Mouse (Mus musculus) embryonic stem cell, embryonic (primary cell): ENCODE measurements around the gene 6430550D23Rik.

Experiments
- CTCF ChIA-PET, 4 experiments: fragments of 300-600 bp in 2 of 4; fragments of 350-600 bp in 2 of 4; sonication (Branson Sonifier 250); formaldehyde crosslinking; loops; one replicate each; lab custom pipeline; 2022; ENCODE audit warnings: inconsistent platforms in 2 of 4; lab: Charles Lee
- POLR2A ChIA-PET, 4 experiments: fragments of 300-600 bp in 2 of 4; fragments of 350-600 bp in 2 of 4; sonication (Branson Sonifier 250); formaldehyde crosslinking; loops; one replicate each; lab custom pipeline; 2022; ENCODE audit warnings: antibody characterized with exemption in 4 of 4, inconsistent platforms in 1 of 4; lab: Charles Lee

Gene 6430550D23Rik

DNA sequence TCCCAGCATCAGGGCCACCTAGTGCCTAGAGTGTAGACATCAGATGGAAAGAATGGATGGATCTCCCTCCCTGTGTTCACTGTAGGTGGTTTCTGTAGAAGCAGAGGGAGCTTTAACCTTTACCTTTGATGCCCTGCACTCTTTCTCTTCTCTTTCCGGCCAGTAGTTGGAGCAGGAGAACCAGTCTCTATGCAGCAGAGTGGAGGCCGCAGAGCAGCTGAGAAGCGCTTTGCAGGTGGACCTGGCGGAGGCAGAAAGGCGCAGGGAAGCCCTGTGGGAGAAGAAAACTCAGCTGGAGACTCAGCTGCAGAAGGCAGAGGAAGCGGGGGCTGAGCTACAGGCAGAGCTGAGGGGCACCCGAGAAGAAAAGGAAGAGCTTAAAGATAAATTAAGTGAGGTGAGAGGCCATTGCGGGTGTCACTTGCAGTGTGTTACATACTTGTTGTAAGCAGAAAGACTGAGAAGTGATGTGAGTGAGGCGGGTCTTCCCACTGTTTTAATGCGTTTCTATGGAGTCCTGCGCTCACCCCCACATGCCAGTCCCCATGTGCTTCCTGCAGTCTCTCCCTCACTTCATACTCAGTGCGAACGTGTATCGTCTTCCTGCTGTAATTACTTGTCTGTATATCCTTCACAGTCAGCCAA, 33.6 kb downstream of the 6430550D23Rik start:
- CTCF ChIA-PET: interaction anchor here (0.6 to 1.2 kb wide), 6 partner anchors 17 to 261 kb away, joined by 3 read pairs; partner anchors contain the start of gene Cep250 (in 1 of the 4)
- POLR2A ChIA-PET: interaction anchor here in 3 of 4 experiments (0.7 to 2.5 kb wide), 5 partner anchors 12 to 33 kb away, joined by 3 to 5 read pairs (median 3); partner anchors contain the start of genes 6430550D23Rik (in 1 of the 3), Cep250 (in 1 of the 3) and Ergic3 (in 1 of the 3)

GRCm38 (mm10) chr2:155973348-155973747, 34.4 kb downstream of the 6430550D23Rik start:
- ChIA-PET CTCF (interaction anchor here in 3 of 4 experiments (0.5 to 1.2 kb wide), 3 partner anchors 17 to 160 kb away, joined by 3 to 5 read pairs (median 3); partner anchors contain the start of gene Cep250 (in 1 of the 3)), POLR2A (interaction anchor here in 1 of 4 experiments (1.3 to 1.7 kb wide), 2 partner anchors 14 to 17 kb away, joined by 3 to 5 read pairs; partner anchors contain the start of gene Cep250)

GRCm38 (mm10) chr2:155962991-155963390, 44.8 kb downstream of the 6430550D23Rik start:
- POLR2A ChIA-PET: interaction anchor here in 1 of 4 experiments (0.6 to 2.3 kb wide), 7 partner anchors 9 to 184 kb away, joined by 3 to 7 read pairs (median 3); no protein-coding TSS in a partner anchor
- CTCF ChIA-PET: interaction anchor here in 1 of 4 experiments (0.6 kb wide), 1 partner anchor 160 kb away, joined by 3 read pairs; no protein-coding TSS in a partner anchor

- CTCF ChIA-PET: interaction anchor here in 2 of 4 experiments (0.6 to 0.8 kb wide), 2 partner anchors 28 to 266 kb away, joined by 3 to 4 read pairs; no protein-coding TSS in a partner anchor
- POLR2A ChIA-PET: interaction anchor here in 1 of 4 experiments (0.9 to 2.3 kb wide), 4 partner anchors 10 to 104 kb away, joined by 3 to 7 read pairs (median 4); no protein-coding TSS in a partner anchor
Observed at GRCm38 (mm10) chr2:155961862-155962261, 45.9 kb downstream of the 6430550D23Rik start.

DNA sequence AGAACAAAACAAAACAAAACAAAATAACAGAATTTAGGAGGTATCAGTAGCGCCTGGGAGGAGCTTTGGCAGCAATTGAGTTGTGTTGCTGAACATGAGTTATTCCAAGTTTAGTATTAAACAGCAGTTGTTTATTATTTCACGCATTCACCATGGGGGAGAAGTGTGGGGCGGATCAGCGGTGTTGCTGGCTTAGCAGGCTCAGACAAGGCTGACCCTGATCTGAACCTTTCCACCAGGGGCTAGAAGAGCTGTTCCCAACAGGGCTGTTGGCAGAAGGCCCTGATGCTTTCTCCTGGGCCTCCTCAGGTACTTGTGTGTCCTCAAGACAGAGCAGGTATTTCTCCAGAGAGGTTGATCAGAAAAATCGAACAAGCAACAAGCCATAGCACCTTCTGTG, 47.8 kb downstream of the 6430550D23Rik start:
- ChIA-PET POLR2A (interaction anchor here in 1 of 4 experiments (5.1 kb wide), 1 partner anchor 17 kb away, joined by 75 read pairs; the partner anchor contains the start of genes Gdf5 and Gm15557), CTCF (no interaction called here)

GRCm38 (mm10) chr2:155956134-155957059, 51.4 kb downstream of the 6430550D23Rik start, which contains the start of gene Cep250:
Cep250 (plus strand) TSS chr2:155956458.
- CTCF ChIA-PET: interaction anchor here in 3 of 4 experiments (0.6 to 3.4 kb wide), 11 partner anchors 9 to 438 kb away, joined by 3 to 16 read pairs (median 3); partner anchors contain the start of genes Gdf5 (in 2 of the 3), 6430550D23Rik (in 1 of the 3), Ergic3 (in 1 of the 3) and Ggt7 (in 1 of the 3)
- POLR2A ChIA-PET: interaction anchor here in 3 of 4 experiments (0.5 to 5.1 kb wide), 79 partner anchors 8 to 883 kb away, joined by 3 to 75 read pairs (median 4); partner anchors contain the start of genes Cpne1 (in 3 of the 3), Rbm12 (in 3 of the 3), 6430550D23Rik (in 2 of the 3) and Eif6 (in 2 of the 3)

GRCm38 (mm10) chr2:155952006-155952405, 55.8 kb downstream of the 6430550D23Rik start:
- ChIA-PET POLR2A (interaction anchor here in 1 of 4 experiments (0.6 to 1.5 kb wide), 2 partner anchors 120 to 159 kb away, joined by 3 read pairs; no protein-coding TSS in a partner anchor), CTCF (interaction anchor here in 2 of 4 experiments (0.6 to 1.1 kb wide), 3 partner anchors 72 to 120 kb away, joined by 3 to 4 read pairs (median 3); no protein-coding TSS in a partner anchor)

DNA sequence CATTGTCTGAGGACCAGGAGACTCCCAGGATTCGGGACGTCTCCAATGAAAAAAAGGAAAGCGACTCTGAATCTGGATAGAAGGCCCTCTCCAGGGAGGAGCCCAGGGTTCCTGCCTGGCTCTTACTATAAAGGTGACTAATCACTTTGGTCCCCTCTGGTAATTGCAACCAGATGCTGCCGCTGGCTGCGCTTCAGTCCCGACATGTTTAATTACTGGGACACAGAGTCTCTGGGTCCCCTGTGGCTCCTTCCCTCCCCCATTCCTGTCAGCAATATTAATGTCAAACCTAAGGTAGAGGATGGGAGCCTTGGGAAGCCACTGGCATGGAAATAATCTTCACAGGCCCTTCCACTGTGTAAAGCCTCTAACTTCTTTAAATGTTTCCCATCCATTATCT, 58.4 kb downstream of the 6430550D23Rik start:
- ChIA-PET POLR2A (interaction anchor here in 1 of 4 experiments (1.1 kb wide), 1 partner anchor 9 kb away, joined by 3 read pairs; the partner anchor contains the start of gene Gm15557), CTCF (no interaction called here)

GRCm38 (mm10) chr2:155947390-155948002, 60.3 kb downstream of the 6430550D23Rik start:
- POLR2A ChIA-PET: interaction anchor here in 3 of 4 experiments (0.5 to 9.1 kb wide), 8 partner anchors 9 to 135 kb away, joined by 3 to 75 read pairs (median 3); partner anchors contain the start of genes Cep250 (in 2 of the 3) and BC029722 (in 1 of the 3)

GRCm38 (mm10) chr2:155946499-155946898, 61.3 kb downstream of the 6430550D23Rik start:
- ChIA-PET POLR2A (interaction anchor here in 3 of 4 experiments (0.6 to 9.1 kb wide), 20 partner anchors 10 to 305 kb away, joined by 3 to 75 read pairs (median 4); partner anchors contain the start of genes Cep250 (in 3 of the 3) and BC029722 (in 2 of the 3)), CTCF (interaction anchor here (0.5 to 2.4 kb wide), 53 partner anchors 9 to 1298 kb away, joined by 3 to 32 read pairs (median 4); partner anchors contain the start of genes Cep250 (in 2 of the 4), Acss2 (in 1 of the 4), BC029722 (in 1 of the 4) and Eif6 (in 1 of the 4))

More at GRCm38 (mm10) chr2:155947390-155948002, 60.3 kb downstream of the 6430550D23Rik start:
- CTCF ChIA-PET: interaction anchor here in 1 of 4 experiments (2.0 to 2.4 kb wide), 2 partner anchors 99 to 145 kb away, joined by 9 to 32 read pairs; no protein-coding TSS in a partner anchor

DNA sequence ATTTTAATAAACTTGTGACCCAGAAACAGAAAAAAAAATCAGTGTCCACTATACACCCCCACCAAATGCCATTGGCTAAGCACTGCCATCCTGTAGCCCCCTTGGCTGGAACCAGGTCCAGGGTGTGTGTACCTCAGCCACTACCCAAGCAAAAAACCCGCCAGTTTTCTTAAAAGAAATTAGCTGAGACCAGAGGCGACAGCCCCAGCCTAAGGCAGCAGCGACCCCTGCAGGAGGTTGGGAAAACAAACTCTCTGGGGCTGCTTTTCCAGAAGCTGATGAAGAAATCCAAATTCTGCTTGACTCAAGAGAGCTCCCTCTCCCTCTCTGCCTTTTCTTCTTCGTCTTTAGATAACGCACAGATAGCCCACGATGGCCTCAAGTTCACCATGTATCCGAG, 61.7 kb downstream of the 6430550D23Rik start:
- CTCF ChIA-PET: interaction anchor here (0.5 to 2.4 kb wide), 55 partner anchors 10 to 1297 kb away, joined by 3 to 32 read pairs (median 4); partner anchors contain the start of genes Cep250 (in 2 of the 4), Acss2 (in 1 of the 4), BC029722 (in 1 of the 4) and Eif6 (in 1 of the 4)
- POLR2A ChIA-PET: interaction anchor here in 3 of 4 experiments (0.6 to 9.1 kb wide), 21 partner anchors 9 to 305 kb away, joined by 3 to 75 read pairs (median 4); partner anchors contain the start of genes Cep250 (in 3 of the 3), BC029722 (in 2 of the 3), Cpne1 (in 1 of the 3) and Rbm12 (in 1 of the 3)

- CTCF ChIA-PET: interaction anchor here (0.7 to 2.4 kb wide), 37 partner anchors 9 to 428 kb away, joined by 3 to 32 read pairs (median 4); partner anchors contain the start of genes Cep250 (in 2 of the 4), Acss2 (in 1 of the 4), BC029722 (in 1 of the 4) and Eif6 (in 1 of the 4)
Observed at GRCm38 (mm10) chr2:155945580-155945979, 62.2 kb downstream of the 6430550D23Rik start.

DNA sequence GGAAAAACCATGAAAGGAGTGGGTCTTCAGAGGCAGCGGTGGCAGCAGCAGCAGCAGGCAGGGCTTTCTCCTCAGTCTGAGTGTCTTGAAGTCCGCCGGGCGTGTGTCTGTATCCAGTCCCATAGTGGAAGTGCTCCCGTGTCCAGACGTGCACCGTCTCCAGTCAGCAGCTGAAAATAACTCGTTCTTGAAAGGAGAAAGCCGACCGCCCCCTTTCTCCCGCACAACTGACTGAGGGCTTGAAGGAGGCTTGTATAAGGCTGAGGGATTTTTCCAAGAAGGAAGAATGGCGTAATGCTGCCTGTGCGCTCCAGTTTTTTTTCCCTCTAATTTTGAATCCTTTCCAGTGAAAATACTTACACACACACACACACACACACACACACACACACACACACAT, 62.7 kb downstream of the 6430550D23Rik start, which contains the start of gene Gdf5:
TSS of gene Gdf5 (minus strand) at position 244 of the 400 bp plus-strand sequence.
- POLR2A ChIA-PET: interaction anchor here in 3 of 4 experiments (0.6 to 9.1 kb wide), 9 partner anchors 11 to 702 kb away, joined by 3 to 75 read pairs (median 4); partner anchors contain the start of genes Cep250 (in 2 of the 3), Cpne1 (in 1 of the 3) and Rbm12 (in 1 of the 3)
- CTCF ChIA-PET: interaction anchor here in 2 of 4 experiments (1.4 to 2.4 kb wide), 8 partner anchors 11 to 144 kb away, joined by 3 to 32 read pairs (median 6); partner anchors contain the start of genes Cep250 (in 2 of the 2) and Fam83c (in 1 of the 2)

More at GRCm38 (mm10) chr2:155945580-155945979, 62.2 kb downstream of the 6430550D23Rik start:
- POLR2A ChIA-PET: interaction anchor here in 3 of 4 experiments (0.6 to 9.1 kb wide), 16 partner anchors 9 to 701 kb away, joined by 3 to 75 read pairs (median 4); partner anchors contain the start of genes Cep250 (in 3 of the 3), BC029722 (in 1 of the 3), Cpne1 (in 1 of the 3) and Rbm12 (in 1 of the 3)

- ChIA-PET POLR2A (interaction anchor here in 3 of 4 experiments (0.6 to 9.1 kb wide), 10 partner anchors 11 to 702 kb away, joined by 3 to 75 read pairs (median 4); partner anchors contain the start of genes Cep250 (in 2 of the 3), Cpne1 (in 1 of the 3) and Rbm12 (in 1 of the 3)), CTCF (no interaction called here)
Observed at GRCm38 (mm10) chr2:155944685-155945084, 63.1 kb downstream of the 6430550D23Rik start.

GRCm38 (mm10) chr2:155943463-155943862, 64.3 kb downstream of the 6430550D23Rik start:
- ChIA-PET CTCF (no interaction called here), POLR2A (interaction anchor here in 3 of 4 experiments (0.9 to 9.1 kb wide), 9 partner anchors 13 to 70 kb away, joined by 3 to 75 read pairs (median 3); partner anchors contain the start of gene Cep250 (in 3 of the 3))
